Mouse (Mus musculus): ENCODE data around the gene Ddr1.

GRCm38 (mm10) chr17:35638475-35639190 lies 65.8 kb downstream of the Ddr1 start:
- TF ChIP-seq CTCF (IDR thresholded peaks at IDR 0.05; ENCODE audit: low read depth): no peak
- TF ChIP-seq EP300 (IDR thresholded peaks at IDR 0.05; ENCODE audit: low read depth): no peak

Measured in liver, embryonic 14.5 days (tissue).